Mouse (Mus musculus): ENCODE results near the gene Shroom2.
"Not testable (repeated sequence)": the region's sequence is repeated elsewhere in the genome, so short reads cannot be mapped to it uniquely, and the experiment has no call there.

Gene Shroom2

GRCm38 (mm10) chrX:152768891-152769599, at the start of gene Shroom2:
TSS of gene Shroom2 (minus strand) at chrX:152769465.
- DNase-seq: peak; percentile 26 to 43

GRCm38 (mm10) chrX:152818996-152819395, 49.7 kb upstream of the Shroom2 start:
- peak; percentile 1 to 9 for DNase-seq

DNA sequence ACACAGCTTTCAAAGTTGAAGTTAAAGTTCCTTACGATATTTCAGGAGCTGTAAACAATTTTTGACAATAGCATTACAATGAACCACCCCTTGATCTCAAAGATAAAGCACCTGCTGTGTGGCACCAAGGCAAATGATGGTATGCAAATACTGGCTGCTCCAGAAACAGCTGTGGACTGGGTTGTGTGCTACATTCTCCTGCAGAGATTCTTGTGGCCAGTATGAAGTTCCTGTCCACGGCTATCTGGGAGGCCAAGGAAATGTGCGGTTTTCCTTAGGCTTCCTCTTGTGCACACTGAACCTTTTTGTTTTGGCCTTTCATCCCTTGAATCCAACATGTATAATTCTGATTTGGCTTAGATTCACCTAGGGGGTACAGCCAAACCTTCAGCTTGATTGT, 44.1 kb upstream of the Shroom2 start:
- DNase-seq: no peak

DNA sequence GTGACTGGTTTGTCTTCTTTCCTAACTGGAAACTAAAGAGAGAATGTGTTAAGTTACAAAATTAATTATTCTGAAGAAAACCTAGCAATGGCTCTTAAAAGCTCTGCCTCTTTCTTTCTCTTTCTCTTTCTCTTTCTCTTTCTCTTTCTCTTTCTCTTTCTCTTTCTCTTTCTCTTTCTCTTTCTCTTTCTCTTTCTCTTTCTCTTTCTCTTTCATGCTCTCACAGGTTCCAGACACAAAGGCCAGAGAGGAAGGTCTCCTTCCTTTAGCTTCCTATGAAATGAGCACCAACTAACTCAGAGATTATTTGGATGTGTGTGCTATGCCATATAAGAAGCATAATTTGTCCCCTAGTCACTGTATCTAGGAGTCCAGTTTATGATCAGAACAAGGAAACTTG, 36.1 kb upstream of the Shroom2 start:
- no peak for DNase-seq

- DNase-seq: no peak
Observed at GRCm38 (mm10) chrX:152788611-152789010, 19.3 kb upstream of the Shroom2 start.

GRCm38 (mm10) chrX:152788129-152788528, 18.9 kb upstream of the Shroom2 start:
- no peak for DNase-seq

- peak; percentile 30 to 48 for DNase-seq
Observed at GRCm38 (mm10) chrX:152781720-152782403, 12.6 kb upstream of the Shroom2 start, which contains the start of gene Gpr143. TSS of gene Gpr143 (plus strand) at chrX:152781921.

DNA sequence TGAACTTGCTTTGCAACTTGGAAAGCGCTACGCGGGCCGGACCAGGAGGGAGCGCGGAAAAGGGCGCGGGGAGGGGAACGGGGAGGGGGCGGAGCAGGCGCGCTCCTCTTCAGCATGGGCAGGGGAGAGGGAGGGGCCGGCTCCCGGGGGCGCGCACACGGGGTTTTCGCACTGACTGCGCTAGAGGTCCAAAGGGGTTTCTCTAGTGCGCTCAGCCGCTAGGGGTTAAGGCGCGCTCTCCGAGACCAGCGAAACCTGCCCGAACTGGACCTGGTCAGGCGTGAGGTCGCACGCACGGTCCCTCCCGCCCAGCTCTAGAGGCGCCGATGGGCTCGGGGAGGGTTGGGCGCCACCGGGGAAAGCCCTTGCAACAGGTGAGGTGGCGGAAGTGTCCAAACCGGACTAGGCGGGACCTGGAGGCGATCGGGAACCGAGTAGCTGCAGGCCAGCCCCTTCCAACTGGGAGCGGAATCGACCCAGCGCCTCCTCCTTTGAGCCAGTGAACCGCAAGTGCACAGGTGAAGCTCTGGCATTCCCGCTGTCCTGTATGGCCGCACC, 414 bp upstream of the Shroom2 start:
- peak; percentile 68 to 76 for DNase-seq

GRCm38 (mm10) chrX:152764171-152764570, 5.1 kb downstream of the Shroom2 start:
- no peak for DNase-seq

DNA sequence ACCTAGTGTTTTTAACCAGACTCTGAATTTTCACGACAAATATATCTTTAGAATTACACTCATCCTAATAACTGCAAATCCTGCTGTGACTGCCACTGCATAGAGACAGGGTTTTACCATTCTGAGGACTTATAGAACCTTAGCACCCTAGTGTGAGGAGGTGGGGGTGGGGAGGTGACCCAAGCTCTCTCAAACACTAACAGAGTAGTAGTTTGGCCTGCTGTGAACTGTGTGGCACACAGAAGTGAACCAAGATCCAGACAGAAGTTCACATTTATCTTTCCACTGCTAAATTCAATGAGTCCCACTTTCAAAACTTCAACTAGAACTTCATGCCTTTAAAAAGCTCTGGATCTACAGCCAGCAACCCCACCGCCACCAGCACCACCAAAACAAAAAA, 6.4 kb downstream of the Shroom2 start:
- no peak for DNase-seq

DNA sequence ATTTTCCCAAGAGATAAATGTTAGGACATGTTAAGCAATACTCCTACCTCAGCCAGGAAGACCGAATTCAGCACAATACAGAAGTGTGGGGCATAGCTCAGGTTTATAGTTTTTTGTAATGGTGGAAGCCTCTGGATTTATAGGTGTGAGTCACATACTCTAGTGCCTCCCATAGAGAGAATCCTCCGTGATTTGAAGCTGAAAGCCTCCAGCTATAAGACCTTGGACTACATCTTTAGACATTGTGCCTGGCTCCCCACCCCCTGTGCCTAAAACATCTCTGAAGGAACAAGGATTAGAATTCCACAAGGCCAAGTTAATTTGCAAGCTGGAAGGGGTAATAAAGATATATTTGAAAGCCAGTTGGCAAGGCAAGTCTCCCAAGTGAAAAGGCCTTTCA, 6.8 kb downstream of the Shroom2 start:
- peak in 1 of 2 experiments; percentile 12 for DNase-seq

- DNase-seq: no peak
Observed at GRCm38 (mm10) chrX:152756293-152756692, 13.0 kb downstream of the Shroom2 start.

- peak in 1 of 2 experiments; percentile 45 for DNase-seq
Observed at GRCm38 (mm10) chrX:152755819-152756218, 13.4 kb downstream of the Shroom2 start.

- DNase-seq: no peak
Observed at GRCm38 (mm10) chrX:152745925-152746324, 23.3 kb downstream of the Shroom2 start.

GRCm38 (mm10) chrX:152743642-152744041, 25.6 kb downstream of the Shroom2 start:
- no peak for DNase-seq

DNA sequence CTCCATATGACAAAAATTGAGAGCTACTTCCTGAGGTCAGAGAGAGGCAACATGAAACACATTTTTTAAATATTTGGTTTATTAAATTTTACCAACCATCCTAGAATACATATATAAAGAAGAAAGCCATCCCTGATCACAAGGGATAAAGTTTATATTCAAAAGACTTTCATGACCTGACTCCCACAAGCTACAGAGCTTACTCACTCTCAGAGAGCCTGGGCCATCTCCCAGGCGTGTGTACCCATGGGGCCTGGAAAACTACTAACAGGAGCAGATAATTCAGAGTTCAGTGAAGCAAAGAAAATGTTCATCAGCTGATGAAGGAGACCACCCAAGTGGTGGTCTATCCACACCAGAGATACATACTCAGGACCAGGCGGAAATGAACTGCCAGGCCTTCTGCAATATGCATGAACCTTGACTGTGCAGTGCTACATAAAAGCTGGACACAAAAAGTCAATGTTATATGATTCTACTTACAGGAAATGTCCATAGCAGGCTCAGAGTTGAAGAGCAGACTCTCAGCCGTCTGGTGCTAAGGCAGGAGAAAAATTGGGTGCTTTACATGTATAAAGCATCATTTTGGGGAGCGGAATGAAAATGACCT, 30.4 kb downstream of the Shroom2 start:
- DNase-seq: no peak

GRCm38 (mm10) chrX:152738191-152738590, 31.1 kb downstream of the Shroom2 start:
- no peak for DNase-seq

DNA sequence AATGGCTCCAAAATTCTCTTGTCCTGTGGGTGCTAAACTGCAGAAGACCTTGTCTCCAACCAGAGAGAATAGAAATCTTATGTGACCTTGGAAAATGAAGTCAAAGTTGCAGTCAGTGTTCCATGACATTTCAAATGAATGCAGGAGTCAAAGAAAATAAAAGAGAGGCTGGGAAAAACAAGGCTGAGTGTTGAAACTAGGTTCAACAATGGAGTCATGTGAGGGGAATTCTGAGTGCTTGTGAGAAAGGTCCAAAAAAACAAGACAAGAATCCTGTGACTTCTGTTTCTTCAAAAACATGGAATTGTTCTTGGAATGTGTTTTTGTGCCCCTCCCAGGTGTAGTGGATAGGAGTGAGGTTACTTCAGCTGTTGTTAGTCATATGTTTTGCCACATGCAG, 34.0 kb downstream of the Shroom2 start:
- DNase-seq: peak in 1 of 2 experiments; percentile 11

- DNase-seq: no peak
Observed at GRCm38 (mm10) chrX:152716693-152717092, 52.6 kb downstream of the Shroom2 start.

DNA sequence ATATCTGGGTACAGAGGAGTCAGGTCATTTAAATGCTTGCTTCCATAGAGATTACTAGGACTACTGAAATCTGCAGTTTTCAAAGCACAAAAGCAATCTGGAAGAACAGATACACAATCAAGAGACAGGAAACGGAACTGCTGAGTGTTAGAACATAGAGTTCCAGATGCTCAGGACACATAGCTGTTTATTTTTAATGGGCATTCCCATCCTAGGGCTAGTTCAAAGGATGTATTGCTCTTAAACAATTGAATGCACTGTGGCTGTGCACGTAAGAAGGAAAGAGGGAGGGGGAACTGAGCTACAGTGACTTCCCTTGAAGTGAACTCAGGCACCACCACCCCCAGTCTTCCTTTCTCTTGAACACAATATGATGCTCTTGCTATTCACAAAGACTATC, 58.5 kb downstream of the Shroom2 start:
- not testable (repeated sequence) for DNase-seq

DNA sequence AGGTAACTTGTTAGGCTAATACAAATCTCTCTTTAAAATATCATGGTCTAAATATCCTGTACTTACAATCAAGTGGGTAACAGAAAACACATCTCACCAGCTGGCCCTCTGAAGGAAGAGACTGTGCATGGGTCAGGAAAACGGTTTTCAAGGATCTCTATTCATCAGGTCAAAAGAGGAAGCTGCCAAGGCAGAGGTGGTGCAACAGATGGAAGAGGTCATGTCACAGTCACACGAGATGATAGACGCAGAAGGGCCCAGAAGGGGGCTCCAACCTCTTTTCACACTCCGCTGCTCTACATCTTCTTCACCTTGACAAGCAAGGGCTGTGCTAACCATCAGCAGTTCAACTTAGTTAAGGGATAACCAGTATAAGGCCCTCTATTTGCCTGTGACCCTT, 60.9 kb downstream of the Shroom2 start:
- no peak for DNase-seq

DNA sequence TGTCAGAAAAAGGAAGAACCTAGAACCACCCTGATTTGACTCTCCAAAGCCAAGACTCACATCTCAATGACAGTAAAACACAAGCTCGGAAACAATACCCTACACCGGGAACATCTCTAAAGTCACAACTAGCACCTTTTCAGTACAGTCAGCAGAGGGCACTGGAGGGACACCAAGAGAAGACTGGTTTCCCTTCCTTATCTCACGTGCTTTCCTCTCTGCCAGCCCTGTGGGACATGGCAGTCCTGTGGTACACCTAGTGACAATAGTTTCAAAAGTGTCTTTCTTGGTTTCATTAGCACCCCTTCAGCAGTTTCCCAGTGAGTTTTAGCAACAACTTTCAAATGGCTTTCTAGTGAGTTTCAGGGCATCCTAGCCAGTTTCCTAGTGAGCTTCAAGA, 63.9 kb downstream of the Shroom2 start:
- DNase-seq: peak; percentile 22 to 27

DNA sequence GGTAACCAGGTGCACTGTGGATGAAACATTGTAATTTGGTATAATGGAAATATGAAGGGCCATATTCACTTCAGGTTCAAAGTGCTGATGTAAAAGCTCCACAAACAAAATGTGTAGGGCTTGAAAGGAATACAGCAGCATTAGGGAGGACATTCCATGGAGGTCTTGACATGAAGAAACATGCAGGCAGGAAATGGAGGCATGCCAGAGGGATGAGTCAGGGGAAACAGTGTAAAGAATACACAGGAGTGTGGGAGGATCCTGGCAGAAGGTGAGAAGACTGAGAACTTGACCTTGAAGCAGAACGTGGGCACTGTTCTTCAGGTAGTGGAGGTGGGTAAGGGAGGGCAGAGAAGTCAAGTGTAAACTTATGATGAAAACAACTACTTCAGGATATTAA, 65.6 kb downstream of the Shroom2 start:
- no peak for DNase-seq

- no peak for DNase-seq
Observed at GRCm38 (mm10) chrX:152701679-152702078, 67.6 kb downstream of the Shroom2 start.

Measured in kidney, adult 8-10 months (tissue).